Mouse (Mus musculus) heart, postnatal 0 days (tissue): ENCODE data around the gene Lamtor3. TPM values are rescaled to one million over a fixed set of nuclear protein-coding genes. Genes with fewer than 3 reads are reported as not detected.

ENCODE experiments used
- ATAC-seq: fragments of 200-750 bp; cut with Nextera tagmentation; 2 replicates; pipeline ENCODE4 v1.8.0; 2017; ENCODE audit warnings: low read depth, moderate number of reproducible peaks, moderate library complexity; ENCODE audit not compliant: insufficient read depth
- DNase-seq: peaks from one replicate; pipeline ENCODE4 v3.0.0-alpha.2; 2016; ENCODE audit warnings: low spot score
- H3K27ac ChIP-seq: fragments of 300-500 bp; sonication (generic); 2 replicates; pipeline ENCODE4 v1.5.1; 2014; ENCODE audit warnings: low read depth, mild to moderate bottlenecking
- H3K27me3 ChIP-seq: fragments of 300-500 bp; sonication (generic); 2 replicates; pipeline ENCODE4 v1.6.1; 2014; ENCODE audit warnings: low read length, mixed read lengths; ENCODE audit not compliant: control insufficient read depth, insufficient read depth
- H3K36me3 ChIP-seq: fragments of 300-500 bp; sonication (generic); replicated peaks from 2 replicates; pipeline ENCODE4 v1.6.1; 2014; ENCODE audit warnings: low read length, mixed read lengths; ENCODE audit not compliant: control insufficient read depth, insufficient read depth
- H3K4me1 ChIP-seq: fragments of 300-500 bp; sonication (generic); 2 replicates; pipeline ENCODE4 v1.6.1; 2014; ENCODE audit warnings: antibody characterized with exemption; ENCODE audit not compliant: control insufficient read depth, insufficient read depth
- H3K4me2 ChIP-seq: fragments of 300-500 bp; sonication (generic); 2 replicates; pipeline ENCODE4 v1.6.1; 2014; ENCODE audit warnings: low read depth, mild to moderate bottlenecking, low read length, moderate library complexity
- H3K4me3 ChIP-seq: fragments of 300-500 bp; sonication (generic); 2 replicates; pipeline ENCODE4 v1.5.1; 2014; ENCODE audit warnings: low read depth, low read length
- H3K9ac ChIP-seq: fragments of 300-500 bp; sonication (generic); replicated peaks from 2 replicates; pipeline ENCODE4 v1.6.1; 2014; ENCODE audit warnings: low read depth, low read length, mixed read lengths
- H3K9me3 ChIP-seq: fragments of 300-500 bp; sonication (generic); replicated peaks from 2 replicates; pipeline ENCODE4 v1.6.1; 2016; ENCODE audit warnings: low read length; ENCODE audit not compliant: control insufficient read depth
- CTCF ChIP-seq: IDR thresholded peaks from 2 replicates; pipeline ENCODE4 v1.5.1; 2016; ENCODE audit warnings: antibody characterized with exemption, control low read depth, low read depth
- EP300 ChIP-seq: IDR thresholded peaks from 2 replicates; pipeline ENCODE4 v1.6.1; 2016; ENCODE audit warnings: antibody characterized with exemption, low read depth
- WGBS: fragments of 180-500 bp; shearing (Covaris S2); extraction: QIAGEN DNeasy Blood & Tissue Kit; methylation state at CpG from one replicate; pipeline ENCODE4 v1.1.7; 2014; 5-methylcytosine and 5-hydroxymethylcytosine counted together
- polyA plus RNA-seq: library from polyadenylated mRNA; unstranded; fragments of >200 nt; fragmentation: Nextera tagmentation; extraction: Ambion mirVana; gene quantifications from 2 replicates; pipeline ENCODE4 v1.2.1, GENCODE M21; 2015
- total RNA-seq: library from RNA; depleted of rRNA; stranded (reverse); fragments of >200 nt; gene quantifications from 2 replicates; pipeline ENCODE4 v1.2.3, GENCODE M21; 2014; ENCODE audit warnings: low replicate concordance; rRNA removed

Lamtor3 gene
- total and polyA plus RNA-seq, 2 experiments from 2014 or later, result 125 to 137 TPM

DNA sequence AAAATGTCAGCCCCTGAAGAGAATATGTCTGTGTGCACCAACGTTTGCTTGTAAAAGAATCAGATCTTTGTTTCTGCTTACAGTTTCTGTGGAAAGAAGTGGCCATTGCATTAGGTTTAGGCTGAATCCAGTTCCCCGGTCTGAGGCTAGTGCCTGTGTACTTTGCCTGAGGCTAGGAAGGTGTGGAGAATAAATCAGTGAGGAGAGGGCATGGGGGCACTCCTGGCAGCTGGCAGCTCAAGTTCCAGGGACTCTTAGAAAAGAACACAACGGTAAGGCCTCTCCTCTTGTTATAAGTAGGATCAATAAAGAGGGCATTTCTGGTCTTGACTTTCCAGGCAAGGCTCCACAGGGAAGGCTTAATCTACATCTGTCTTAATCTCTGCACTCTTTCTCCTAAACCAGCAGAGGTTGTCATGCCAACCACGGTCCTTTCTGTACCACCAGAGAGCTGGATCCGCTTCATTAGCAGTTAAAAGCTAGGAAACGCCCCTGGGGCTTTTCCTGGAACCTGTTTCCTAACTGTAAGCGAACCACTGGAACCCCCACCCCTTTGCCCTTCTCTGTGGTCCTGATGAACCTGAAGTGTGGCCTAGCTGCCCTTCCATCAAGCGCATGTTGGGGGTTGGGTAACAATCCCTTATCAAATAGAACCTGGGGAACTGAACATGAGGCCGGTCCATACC is 58.8 kb downstream of the Lamtor3 start:
- no peak overlapping the region for H3K4me3 ChIP-seq
- H3K4me1 ChIP-seq, result peaks cover 28% of the 10 kb centered on the region
- H3K9me3 ChIP-seq, result no peaks in the 10 kb centered on the region
- WGBS, result 70% methylated on average over 9 of the region's 9 CpGs
- ATAC-seq (no peak), DNase-seq (no peak)
- no peak overlapping the region for H3K9ac ChIP-seq
- H3K4me2 ChIP-seq, result no peak overlapping the region
- no peak overlapping the region for H3K27ac ChIP-seq
- H3K27me3 ChIP-seq, result no peaks in the 10 kb centered on the region
- TF ChIP-seq EP300 (no peak), CTCF (no peak)
- H3K36me3 ChIP-seq, result no peaks in the 10 kb centered on the region

DNA sequence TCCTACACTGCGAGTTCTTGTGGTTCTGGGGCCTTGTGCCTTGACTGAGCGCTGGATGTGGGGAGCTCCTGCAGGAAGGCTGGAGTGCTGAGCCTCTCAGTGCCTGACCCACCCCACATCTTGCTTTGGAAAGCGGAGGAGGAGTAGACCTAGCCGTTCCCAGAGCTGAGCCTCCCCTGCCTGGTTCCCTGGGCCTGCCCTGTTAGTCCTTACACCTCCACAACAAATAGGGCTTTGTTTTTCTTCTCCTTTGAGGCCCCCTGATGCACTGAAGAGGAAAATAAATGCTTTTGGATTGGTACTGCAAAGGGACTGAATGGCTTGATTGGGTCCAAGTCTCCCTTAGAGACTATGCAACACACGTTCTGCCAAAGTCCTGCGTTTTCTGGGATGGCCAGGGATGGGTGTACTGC is 59.3 kb downstream of the Lamtor3 start:
- H3K9me3 ChIP-seq, result no peaks in the 10 kb centered on the region
- TF ChIP-seq CTCF (no peak), EP300 (no peak)
- H3K27me3 ChIP-seq, result no peaks in the 10 kb centered on the region
- DNase-seq, result no peak
- H3K9ac ChIP-seq, result no peak overlapping the region
- H3K4me2 ChIP-seq, result no peak overlapping the region
- WGBS, result 74% methylated on average over 6 of the region's 6 CpGs
- no peak for ATAC-seq
- no peaks in the 10 kb centered on the region for H3K36me3 ChIP-seq
- no peak overlapping the region for H3K27ac ChIP-seq
- no peak overlapping the region for H3K4me3 ChIP-seq
- peaks cover 23% of the 10 kb centered on the region for H3K4me1 ChIP-seq

DNA sequence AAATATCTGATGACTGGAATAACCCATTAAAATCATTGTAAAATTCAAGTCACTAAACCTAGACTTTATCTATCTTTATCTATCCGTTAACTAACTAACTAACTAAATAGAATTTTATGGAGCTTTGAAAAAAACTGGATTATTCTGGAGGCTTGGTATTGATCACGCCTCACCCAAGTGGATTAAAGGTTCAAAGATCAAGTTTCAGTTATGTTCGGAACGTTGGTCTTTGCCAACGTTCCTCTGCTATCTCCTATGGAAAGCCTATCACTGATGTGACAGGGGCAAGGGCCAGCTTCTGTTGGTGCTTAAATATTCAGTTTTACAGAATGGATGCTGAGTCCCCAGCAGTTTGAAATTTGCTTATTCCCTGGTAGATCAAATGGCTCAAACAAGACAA is 59.9 kb downstream of the Lamtor3 start:
- H3K36me3 ChIP-seq, result no peaks in the 10 kb centered on the region
- no peak for TF ChIP-seq CTCF
- TF ChIP-seq EP300, result no peak
- 63% methylated on average over 5 of the region's 5 CpGs for WGBS

More for the DNA sequence above, 59.9 kb downstream of the Lamtor3 start:
- H3K27ac ChIP-seq, result no peak overlapping the region
- no peak overlapping the region for H3K4me3 ChIP-seq
- ATAC-seq, result no peak
- no peak for DNase-seq
- no peaks in the 10 kb centered on the region for H3K27me3 ChIP-seq
- H3K4me2 ChIP-seq, result no peak overlapping the region
- H3K9ac ChIP-seq, result no peak overlapping the region
- no peaks in the 10 kb centered on the region for H3K9me3 ChIP-seq
- peaks cover 21% of the 10 kb centered on the region for H3K4me1 ChIP-seq

Other genes starting within 250 kb of the Lamtor3 start
- not detected in 2 replicates for gene Gm21962, start 247.0 kb upstream of the Lamtor3 start, total RNA-seq
- gene Gm21962, start 247.0 kb upstream of the Lamtor3 start, polyA plus RNA-seq, result not detected in 2 replicates
- 541 and 680 TPM in 2 replicates for gene H2afz, start 54.0 kb upstream of the Lamtor3 start, total RNA-seq
- 517 and 550 TPM in 2 replicates for gene H2afz, start 54.0 kb upstream of the Lamtor3 start, polyA plus RNA-seq
- 4.0 and 5.1 TPM in 2 replicates for gene Dnajb14, start 50.8 kb upstream of the Lamtor3 start, total RNA-seq
- gene Dnajb14, start 50.8 kb upstream of the Lamtor3 start, polyA plus RNA-seq, result 7.4 and 8.6 TPM in 2 replicates
- gene Dapp1, start 63.0 kb downstream of the Lamtor3 start, total RNA-seq, result 11.8 and 16.1 TPM in 2 replicates
- 11.1 and 11.8 TPM in 2 replicates for gene Dapp1, start 63.0 kb downstream of the Lamtor3 start, polyA plus RNA-seq
- 30.8 and 32.5 TPM in 2 replicates for gene 1110002E22Rik, start 146.5 kb downstream of the Lamtor3 start, total RNA-seq
- gene 1110002E22Rik, start 146.5 kb downstream of the Lamtor3 start, polyA plus RNA-seq, result 12.2 and 13.3 TPM in 2 replicates
- 0.11 and 1.4 TPM in 2 replicates for gene Gm5105, start 148.9 kb downstream of the Lamtor3 start, total RNA-seq
- 0.41 and 0.64 TPM in 2 replicates for gene Gm5105, start 148.9 kb downstream of the Lamtor3 start, polyA plus RNA-seq
- gene Trmt10a, start 224.9 kb downstream of the Lamtor3 start, total RNA-seq, result 3.7 TPM in 2 replicates
- 5.3 and 5.4 TPM in 2 replicates for gene Trmt10a, start 224.9 kb downstream of the Lamtor3 start, polyA plus RNA-seq
- 1.5 and 3.9 TPM in 2 replicates for gene Mttp, start 226.5 kb downstream of the Lamtor3 start, total RNA-seq
- 5.9 and 6.2 TPM in 2 replicates for gene Mttp, start 226.5 kb downstream of the Lamtor3 start, polyA plus RNA-seq